ENCODE assay signal across 9 mouse cellular contexts in genomic region chr2:120093671-120094430, GRCm38 (mm10).
A peak's percentile ranks its signal among the peaks of the same experiment; 100 is the strongest.
DNase-seq lines count a peak whose midpoint lies in the region; ATAC-seq and TF ChIP-seq lines count a peak whose summit lies in the region.
"Had no signal": no experiment of that assay in that cellular context is flagged by ENCODE, and none has a peak within 500 bp of the region (broad histone marks: within the 10 kb centered on the region; RNA-seq: fewer than 3 reads in every experiment).

No protein-coding gene starts in this region.

- DNase-seq in hindbrain, embryonic 10.5 days (ENCODE audit: low spot score) = peak; percentile 50
- DNase-seq in CD4-positive helper T cell, adult 2 months (ENCODE audit: low read depth, low spot score) = peak; percentile 47
- peak; percentile 72 for DNase-seq in adrenal gland, adult 2 months
- DNase-seq in embryonic facial prominence, embryonic 11.5 days (ENCODE audit: low spot score) = peak; percentile 69
- DNase-seq in kidney, postnatal 0 days (ENCODE audit: low spot score) = peak; percentile 66
- DNase-seq in stomach, postnatal 0 days (ENCODE audit: low spot score) = peak; percentile 68

- H3K4me2 ChIP-seq in hindbrain, embryonic 12.5 days (replicated peaks) = no peak overlapping the region
- no peak overlapping the region for H3K4me2 ChIP-seq in embryonic facial prominence, embryonic 11.5 days (ENCODE audit: low read depth, low read length)
- H3K4me2 ChIP-seq in kidney, postnatal 0 days (ENCODE audit: low read length) = no peak overlapping the region
- H3K4me2 ChIP-seq in stomach, postnatal 0 days (replicated peaks; ENCODE audit: low read depth) = no peak overlapping the region
- H3K4me2 ChIP-seq: embryonic facial prominence, embryonic 13.5 days had no signal

- no peak for ATAC-seq in hindbrain, embryonic 12.5 days (ENCODE audit: low FRiP score)
- no peak for ATAC-seq in embryonic facial prominence, embryonic 11.5 days (replicated peaks; ENCODE audit: insufficient number of reproducible peaks, low FRiP score, low TSS enrichment, low read depth)
- ATAC-seq in kidney, postnatal 0 days (replicated peaks; ENCODE audit: low FRiP score, low read depth) = 0 out of 2 replicates have a peak, but pooled peaks have one; percentile 54
- ATAC-seq in megakaryocyte, adult 5-6 weeks (ENCODE audit: poor library complexity, severe bottlenecking) = peak; percentile 64
- peak; percentile 82 for ATAC-seq in stomach, postnatal 0 days (ENCODE audit: low FRiP score, low TSS enrichment)

- WGBS in hindbrain, embryonic 10.5 days = 71% methylated on average over 5 of the region's 5 CpGs
- WGBS in hindbrain, embryonic 12.5 days = 68% methylated on average over 5 of the region's 5 CpGs
- 68% methylated on average over 5 of the region's 5 CpGs for WGBS in embryonic facial prominence, embryonic 11.5 days
- WGBS in kidney, postnatal 0 days = 48% methylated on average over 5 of the region's 5 CpGs
- WGBS in stomach, postnatal 0 days = 31% methylated on average over 5 of the region's 5 CpGs

- no peaks in the 10 kb centered on the region for H3K9me3 ChIP-seq in hindbrain, embryonic 10.5 days
- no peaks in the 10 kb centered on the region for H3K9me3 ChIP-seq in hindbrain, embryonic 12.5 days (replicated peaks)
- no peaks in the 10 kb centered on the region for H3K9me3 ChIP-seq in embryonic facial prominence, embryonic 11.5 days (replicated peaks; ENCODE audit: control insufficient read depth, low read length)
- no peaks in the 10 kb centered on the region for H3K9me3 ChIP-seq in kidney, postnatal 0 days (replicated peaks; ENCODE audit: low read length)
- no peaks in the 10 kb centered on the region for H3K9me3 ChIP-seq in stomach, postnatal 0 days (ENCODE audit: control insufficient read depth, low read length)
- H3K9me3 ChIP-seq: embryonic facial prominence, embryonic 13.5 days had no signal

- peaks cover 8% of the 10 kb centered on the region; the same call in 1 of the 2 replicates for H3K36me3 ChIP-seq in hindbrain, embryonic 10.5 days
- no peaks in the 10 kb centered on the region for H3K36me3 ChIP-seq in hindbrain, embryonic 12.5 days
- H3K36me3 ChIP-seq in embryonic facial prominence, embryonic 11.5 days (replicated peaks; ENCODE audit: control insufficient read depth, insufficient read depth, low read depth, low read length) = no peaks in the 10 kb centered on the region
- 0 out of 2 replicates have a peak, but pooled peaks cover 3% of the 10 kb centered on the region for H3K36me3 ChIP-seq in kidney, postnatal 0 days (ENCODE audit: insufficient read depth, low read length)
- H3K36me3 ChIP-seq in stomach, postnatal 0 days (ENCODE audit: control insufficient read depth, insufficient read depth, low read length) = no peaks in the 10 kb centered on the region; the same call in 1 of the 2 replicates
- H3K36me3 ChIP-seq: embryonic facial prominence, embryonic 13.5 days had no signal

- H3K27me3 ChIP-seq in hindbrain, embryonic 10.5 days (ENCODE audit: insufficient read depth, poor library complexity, severe bottlenecking) = no peaks in the 10 kb centered on the region
- no peaks in the 10 kb centered on the region for H3K27me3 ChIP-seq in hindbrain, embryonic 12.5 days
- no peaks in the 10 kb centered on the region for H3K27me3 ChIP-seq in embryonic facial prominence, embryonic 11.5 days (ENCODE audit: control insufficient read depth, insufficient read depth, low read length)
- no peaks in the 10 kb centered on the region for H3K27me3 ChIP-seq in kidney, postnatal 0 days (ENCODE audit: insufficient read depth, low read length)
- no peaks in the 10 kb centered on the region for H3K27me3 ChIP-seq in stomach, postnatal 0 days (ENCODE audit: control insufficient read depth, insufficient read depth, low read length)
- H3K27me3 ChIP-seq: embryonic facial prominence, embryonic 13.5 days had no signal

- H3K9ac ChIP-seq in hindbrain, embryonic 12.5 days = no peak overlapping the region
- no peak overlapping the region for H3K9ac ChIP-seq in embryonic facial prominence, embryonic 11.5 days (replicated peaks; ENCODE audit: low read length)
- H3K9ac ChIP-seq in kidney, postnatal 0 days (ENCODE audit: low read depth, low read length) = no peak overlapping the region
- 0 out of 2 replicates have a peak overlapping the region, but pooled peaks have one; percentile 23 for H3K9ac ChIP-seq in stomach, postnatal 0 days (ENCODE audit: low read length)
- H3K9ac ChIP-seq: embryonic facial prominence, embryonic 13.5 days had no signal

- no peaks in the 10 kb centered on the region for H3K4me1 ChIP-seq in hindbrain, embryonic 10.5 days (replicated peaks)
- H3K4me1 ChIP-seq in hindbrain, embryonic 12.5 days = no peaks in the 10 kb centered on the region; the same call in 1 of the 2 replicates
- no peaks in the 10 kb centered on the region for H3K4me1 ChIP-seq in embryonic facial prominence, embryonic 11.5 days (ENCODE audit: control insufficient read depth, insufficient read depth, low read length)
- no peaks in the 10 kb centered on the region for H3K4me1 ChIP-seq in kidney, postnatal 0 days (replicated peaks; ENCODE audit: insufficient read depth, low read length)
- H3K4me1 ChIP-seq in stomach, postnatal 0 days (replicated peaks; ENCODE audit: control insufficient read depth, insufficient read depth) = 0 out of 2 replicates have a peak, but pooled peaks cover 3% of the 10 kb centered on the region

- H3K4me3 ChIP-seq in hindbrain, embryonic 10.5 days = no peak overlapping the region
- H3K4me3 ChIP-seq in hindbrain, embryonic 12.5 days = no peak overlapping the region
- no peak overlapping the region for H3K4me3 ChIP-seq in embryonic facial prominence, embryonic 11.5 days (ENCODE audit: low read depth, low read length)
- H3K4me3 ChIP-seq in kidney, postnatal 0 days (replicated peaks; ENCODE audit: low read depth, low read length) = no peak overlapping the region
- H3K4me3 ChIP-seq in stomach, postnatal 0 days (ENCODE audit: low read depth, low read length) = no peak overlapping the region
- H3K4me3 ChIP-seq: embryonic facial prominence, embryonic 13.5 days had no signal

- no peak for TF ChIP-seq EP300 in stomach, postnatal 0 days (optimal IDR thresholded peaks at IDR 0.05)

- H3K27ac ChIP-seq in hindbrain, embryonic 10.5 days = no peak overlapping the region
- H3K27ac ChIP-seq in hindbrain, embryonic 12.5 days = no peak overlapping the region
- no peak overlapping the region for H3K27ac ChIP-seq in embryonic facial prominence, embryonic 11.5 days (replicated peaks; ENCODE audit: low read depth, low read length)
- no peak overlapping the region for H3K27ac ChIP-seq in kidney, postnatal 0 days
- H3K27ac ChIP-seq in stomach, postnatal 0 days (replicated peaks) = 0 out of 2 replicates have a peak overlapping the region, but pooled peaks have one; percentile 20
- H3K27ac ChIP-seq: embryonic facial prominence, embryonic 13.5 days had no signal

- peak; percentile 68 for TF ChIP-seq CTCF in kidney, postnatal 0 days (IDR thresholded peaks at IDR 0.05; ENCODE audit: low read depth)
- peak; percentile 76 for TF ChIP-seq CTCF in stomach, postnatal 0 days (IDR thresholded peaks at IDR 0.05; ENCODE audit: low read depth)

Comparison
In these comparisons a context has a peak if more than half of its experiments do, and no peak if none do; other contexts are left out.
1. ATAC-seq: peak in kidney, postnatal 0 days (single experiment), megakaryocyte, adult 5-6 weeks (single experiment) and stomach, postnatal 0 days (single experiment); none in hindbrain, embryonic 12.5 days (single experiment) and embryonic facial prominence, embryonic 11.5 days (single experiment).
2. Peak in every context shown above with its lines, with median percentiles within 50 percentile points of each other: DNase-seq.